Mouse (Mus musculus): Measurements from ENCODE around the gene Coa3.

Coa3 gene

GRCm38 (mm10) chr11:101253613-101254389 lies 25.1 kb downstream of the Coa3 start, which contains the start of gene Vps25:
Vps25 (plus strand) TSS chr11:101253707.
- under 1% methylated on average over 40 of the region's 40 CpGs for WGBS

- WGBS, result 5% methylated on average over 7 of the region's 7 CpGs
These were observed 26.0 kb downstream of the Coa3 start for GRCm38 (mm10) chr11:101252941-101253340.

GRCm38 (mm10) chr11:101251031-101251430 lies 27.9 kb downstream of the Coa3 start:
- WGBS, result 76% methylated on average over 2 of the region's 2 CpGs

- 37% methylated on average over 14 of the region's 14 CpGs for WGBS
These were observed 30.5 kb downstream of the Coa3 start for GRCm38 (mm10) chr11:101248258-101248994.

- WGBS, result 85% methylated on average over 6 of the region's 6 CpGs
These were observed 31.3 kb downstream of the Coa3 start for GRCm38 (mm10) chr11:101247521-101248030.

- WGBS, result 20% methylated on average over 7 of the region's 7 CpGs
These were observed 32.3 kb downstream of the Coa3 start for GRCm38 (mm10) chr11:101246702-101247012.

- 1% methylated on average over 63 of the region's 63 CpGs for WGBS
These were observed 32.8 kb downstream of the Coa3 start, which contains the start of gene Ramp2 for GRCm38 (mm10) chr11:101245855-101246701. Ramp2 (plus strand) TSS chr11:101246028.

GRCm38 (mm10) chr11:101245071-101245470 lies 33.8 kb downstream of the Coa3 start:
- WGBS, result 77% methylated on average over 4 of the region's 4 CpGs

GRCm38 (mm10) chr11:101238071-101238647 lies 40.8 kb downstream of the Coa3 start:
- 21% methylated on average over 5 of the region's 5 CpGs for WGBS

GRCm38 (mm10) chr11:101236782-101237181 lies 42.1 kb downstream of the Coa3 start:
- 97% methylated on average over 5 of the region's 5 CpGs for WGBS

- 94% methylated on average over 1 of the region's 1 CpGs for WGBS
These were observed 45.7 kb downstream of the Coa3 start for GRCm38 (mm10) chr11:101233240-101233639.

GRCm38 (mm10) chr11:101232010-101232839 lies 46.7 kb downstream of the Coa3 start:
- 57% methylated on average over 6 of the region's 6 CpGs for WGBS

GRCm38 (mm10) chr11:101230991-101231871 lies 47.7 kb downstream of the Coa3 start:
- WGBS, result 16% methylated on average over 18 of the region's 18 CpGs

GRCm38 (mm10) chr11:101230526-101230925 lies 48.4 kb downstream of the Coa3 start:
- WGBS, result 47% methylated on average over 5 of the region's 5 CpGs

- 36% methylated on average over 2 of the region's 2 CpGs for WGBS
These were observed 48.8 kb downstream of the Coa3 start for GRCm38 (mm10) chr11:101230061-101230511.

- WGBS, result 32% methylated on average over 8 of the region's 8 CpGs
These were observed 49.5 kb downstream of the Coa3 start for GRCm38 (mm10) chr11:101229361-101229900.
